ENCODE assay signal across 10 mouse cellular contexts in genomic region chr11:3911440-3911839, GRCm38 (mm10). TPM values are rescaled to one million over a fixed set of nuclear protein-coding genes. Genes with fewer than 3 reads are reported as not detected.
DNase-seq lines count a peak whose midpoint lies in the region; ATAC-seq and TF ChIP-seq lines count a peak whose summit lies in the region.
"Not testable (repeated sequence)": the region's sequence is repeated elsewhere in the genome, so short reads cannot be mapped to it uniquely, and the experiment has no call there.
"Had no signal": no experiment of that assay in that cellular context is flagged by ENCODE, and none has a peak within 500 bp of the region (broad histone marks: within the 10 kb centered on the region; RNA-seq: fewer than 3 reads in every experiment).

No protein-coding gene starts in this region.

- not testable (repeated sequence) for TF ChIP-seq RAD21 in CH12.LX (IDR thresholded peaks at IDR 0.05; ENCODE audit: low read depth, low read length)

- H3K36me3 ChIP-seq in CH12.LX (replicated peaks in 1 of 2; ENCODE audit: control insufficient read depth in 1 of 2, insufficient read depth in 1 of 2, low read length in 1 of 2): peaks cover 11 to 22% of the 10 kb centered on the region in 2 experiments
- H3K36me3 ChIP-seq in embryonic facial prominence, embryonic 15.5 days; heart, embryonic 14.5 days (ENCODE audit: control insufficient read depth, insufficient read depth, low read length); hindbrain, embryonic 16.5 days (ENCODE audit: control insufficient read depth, insufficient read depth, low read length); lung, embryonic 14.5 days (ENCODE audit: insufficient read depth); midbrain, embryonic 16.5 days (ENCODE audit: control insufficient read depth, insufficient read depth, low read length); stomach, postnatal 0 days (ENCODE audit: control insufficient read depth, insufficient read depth, low read length): not testable (repeated sequence)

- TF ChIP-seq POLR2A in CH12.LX (IDR thresholded peaks at IDR 0.05; ENCODE audit: low read depth, low read length): not testable (repeated sequence)

- DNase-seq in CH12.LX (ENCODE audit: extremely low read depth); lung, embryonic 14.5 days; stomach, postnatal 0 days (ENCODE audit: low spot score): not testable (repeated sequence)
- DNase-seq in gastrocnemius, adult 18-20 months (ENCODE audit: low spot score): peak; percentile 17

- 82% methylated on average over 6 of the region's 6 CpGs for WGBS in embryonic facial prominence, embryonic 15.5 days
- WGBS in heart, embryonic 14.5 days: 85% methylated on average over 5 of the region's 6 CpGs
- 91% methylated on average over 5 of the region's 6 CpGs for WGBS in hindbrain, embryonic 16.5 days
- WGBS in lung, embryonic 14.5 days: 88% methylated on average over 6 of the region's 6 CpGs
- 89% methylated on average over 5 of the region's 6 CpGs for WGBS in midbrain, embryonic 16.5 days
- WGBS in stomach, postnatal 0 days: 88% methylated on average over 5 of the region's 6 CpGs

- peaks cover 13% of the 10 kb centered on the region for H3K27me3 ChIP-seq in CH12.LX (replicated peaks)
- H3K27me3 ChIP-seq in embryonic facial prominence, embryonic 15.5 days; heart, embryonic 14.5 days (ENCODE audit: control insufficient read depth, insufficient read depth, low read length); hindbrain, embryonic 16.5 days (replicated peaks; ENCODE audit: control insufficient read depth, insufficient read depth, low read length); lung, embryonic 14.5 days (ENCODE audit: insufficient read depth, low read length); midbrain, embryonic 16.5 days (ENCODE audit: control insufficient read depth, insufficient read depth, low read depth, low read length); stomach, postnatal 0 days (ENCODE audit: control insufficient read depth, insufficient read depth, low read length): not testable (repeated sequence)

- H3K9me3 ChIP-seq in CH12.LX (replicated peaks; ENCODE audit: low read length); embryonic facial prominence, embryonic 15.5 days (replicated peaks); heart, embryonic 14.5 days (ENCODE audit: control insufficient read depth, low read length); hindbrain, embryonic 16.5 days (ENCODE audit: control insufficient read depth, low read length); lung, embryonic 14.5 days (ENCODE audit: low read depth, low read length); midbrain, embryonic 16.5 days (replicated peaks; ENCODE audit: control insufficient read depth, low read length, poor library complexity, severe bottlenecking); stomach, postnatal 0 days (ENCODE audit: control insufficient read depth, low read length): not testable (repeated sequence)

- TF ChIP-seq CTCF in CH12.LX (conservative IDR thresholded peaks at IDR 0.05 in 1 of 2, IDR thresholded peaks at IDR 0.05 in 1 of 2; ENCODE audit: low read depth in 2 of 2, low read length in 2 of 2); lung, embryonic 14.5 days (IDR thresholded peaks at IDR 0.05; ENCODE audit: low read depth); stomach, postnatal 0 days (IDR thresholded peaks at IDR 0.05; ENCODE audit: low read depth): not testable (repeated sequence)

- H3K79me2 ChIP-seq in CH12.LX (replicated peaks; ENCODE audit: control insufficient read depth, extremely low read depth, insufficient read depth, poor library complexity, severe bottlenecking): not testable (repeated sequence)

- not testable (repeated sequence) for TF ChIP-seq EP300 in CH12.LX (IDR thresholded peaks at IDR 0.05; ENCODE audit: low read length); stomach, postnatal 0 days (optimal IDR thresholded peaks at IDR 0.05)

- peak overlapping the region; percentile 26; the same call in 1 of the 2 replicates for H3K4me2 ChIP-seq in CH12.LX (ENCODE audit: insufficient read depth, low read depth, poor library complexity, severe bottlenecking)
- peak overlapping the region; percentile 26 for H3K4me2 ChIP-seq in embryonic facial prominence, embryonic 15.5 days (replicated peaks)
- H3K4me2 ChIP-seq in heart, embryonic 14.5 days (ENCODE audit: low read length): peak overlapping the region; percentile 96; the same call in 1 of the 2 replicates
- peak overlapping the region; percentile 94 for H3K4me2 ChIP-seq in hindbrain, embryonic 16.5 days (ENCODE audit: low read length)
- peak overlapping the region; percentile 11; the same call in 1 of the 2 replicates for H3K4me2 ChIP-seq in lung, embryonic 14.5 days
- peak overlapping the region; percentile 89 for H3K4me2 ChIP-seq in midbrain, embryonic 16.5 days (ENCODE audit: low read length)
- peak overlapping the region; percentile 25; the same call in 1 of the 2 replicates for H3K4me2 ChIP-seq in stomach, postnatal 0 days (replicated peaks; ENCODE audit: low read depth)

- peaks cover 28 to 50% of the 10 kb centered on the region in 2 experiments for H3K4me1 ChIP-seq in CH12.LX (ENCODE audit: control insufficient read depth in 1 of 2, insufficient read depth in 2 of 2)
- peaks cover 42% of the 10 kb centered on the region for H3K4me1 ChIP-seq in embryonic facial prominence, embryonic 15.5 days
- peaks cover 29 to 40% of the 10 kb centered on the region in 2 experiments for H3K4me1 ChIP-seq in heart, embryonic 14.5 days (ENCODE audit: control insufficient read depth in 2 of 2, insufficient read depth in 2 of 2, low read length in 2 of 2)
- H3K4me1 ChIP-seq in hindbrain, embryonic 16.5 days (ENCODE audit: control insufficient read depth, insufficient read depth, low read depth, low read length): peaks cover 49% of the 10 kb centered on the region
- H3K4me1 ChIP-seq in lung, embryonic 14.5 days (ENCODE audit: insufficient read depth): not testable (repeated sequence)
- peaks cover 47% of the 10 kb centered on the region for H3K4me1 ChIP-seq in midbrain, embryonic 16.5 days (ENCODE audit: control insufficient read depth, insufficient read depth, low read length)
- H3K4me1 ChIP-seq in stomach, postnatal 0 days (replicated peaks; ENCODE audit: control insufficient read depth, insufficient read depth): peaks cover 11% of the 10 kb centered on the region

- dilution Hi-C loops in CH12.LX (cut with MboI; ENCODE audit: extremely low pct_ligation_motif_present, extremely low pct_unique_long_range_greater_than_20kb, low sequenced_read_pairs): not testable (repeated sequence)

- H3K4me3 ChIP-seq in CH12.LX (replicated peaks in 1 of 3; ENCODE audit: low read depth in 2 of 3, low read length in 2 of 3, poor library complexity in 1 of 3): peak overlapping the region; percentile 3 to 16 (median 7)
- H3K4me3 ChIP-seq in embryonic facial prominence, embryonic 15.5 days (replicated peaks); heart, embryonic 14.5 days (ENCODE audit: control insufficient read depth in 1 of 2, insufficient read depth in 1 of 2, low read depth in 1 of 2, low read length in 2 of 2); lung, embryonic 14.5 days (ENCODE audit: low read depth, low read length): not testable (repeated sequence)
- peak overlapping the region; percentile 24 for H3K4me3 ChIP-seq in hindbrain, embryonic 16.5 days (ENCODE audit: low read length)
- H3K4me3 ChIP-seq in midbrain, embryonic 16.5 days (ENCODE audit: low read depth, low read length): peak overlapping the region; percentile 25
- 0 out of 2 replicates have a peak overlapping the region, but pooled peaks have one; percentile 4 for H3K4me3 ChIP-seq in stomach, postnatal 0 days (ENCODE audit: low read depth, low read length)

- not testable (repeated sequence) for H3K27ac ChIP-seq in CH12.LX (ENCODE audit: insufficient read depth, low read depth); embryonic facial prominence, embryonic 15.5 days (replicated peaks); hindbrain, embryonic 16.5 days (ENCODE audit: low read depth, low read length); lung, embryonic 14.5 days (ENCODE audit: low read depth); midbrain, embryonic 16.5 days (ENCODE audit: low read length); stomach, postnatal 0 days (replicated peaks)
- 0 out of 4 replicates have a peak overlapping the region, but pooled peaks of 1 of the 2 experiments have one; percentile 17 for H3K27ac ChIP-seq in heart, embryonic 14.5 days (replicated peaks in 1 of 2; ENCODE audit: control insufficient read depth in 1 of 2, insufficient read depth in 1 of 2, low read depth in 2 of 2, low read length in 2 of 2)

- ATAC-seq in embryonic facial prominence, embryonic 15.5 days (ENCODE audit: insufficient number of reproducible peaks, low FRiP score, low TSS enrichment, low read depth); heart, embryonic 14.5 days (ENCODE audit: insufficient number of reproducible peaks, insufficient read depth, low FRiP score, low read depth); hindbrain, embryonic 16.5 days; lung, embryonic 14.5 days (ENCODE audit: insufficient read depth); midbrain, embryonic 16.5 days; stomach, postnatal 0 days (ENCODE audit: low FRiP score, low TSS enrichment): not testable (repeated sequence)

- H3K9ac ChIP-seq in CH12.LX (ENCODE audit: insufficient read depth, low read depth); embryonic facial prominence, embryonic 15.5 days; heart, embryonic 14.5 days (ENCODE audit: low read length); hindbrain, embryonic 16.5 days (ENCODE audit: low read depth, low read length); lung, embryonic 14.5 days: not testable (repeated sequence)
- H3K9ac ChIP-seq in midbrain, embryonic 16.5 days (ENCODE audit: low read depth, low read length): peak overlapping the region; percentile 32
- H3K9ac ChIP-seq in stomach, postnatal 0 days (ENCODE audit: low read length): 0 out of 2 replicates have a peak overlapping the region, but pooled peaks have one; percentile 24

- in situ Hi-C loops in CH12.LX (cut with MboI; ENCODE audit: low pct_ligation_motif_present, low pct_unique_long_range_greater_than_20kb, low sequenced_read_pairs): loop anchor here (25.0 kb wide), 1 partner anchor 374 kb away; the partner anchor contains the start of gene Smtn

RNA-seq across cellular contexts. Expression of gene Slc35e4, which starts 3.0 kb away (rescaled TPM):
- 9.5 and 10.9 TPM in 2 replicates for total RNA-seq in CH12.LX (2012; rRNA removed)
- 3.3 and 4.5 TPM in 2 replicates for total RNA-seq in CH12.LX (2014; rRNA removed)
- 4.0 and 4.6 TPM in 2 replicates for polyA plus RNA-seq in CH12.LX (2012; ENCODE audit: insufficient read length, low read depth)
- polyA plus RNA-seq in embryonic facial prominence, embryonic 15.5 days (2015; fragmentation: Nextera tagmentation; extraction: Ambion mirVana): 9.4 and 9.9 TPM in 2 replicates
- total RNA-seq in gastrocnemius, adult 18-20 months (2021): 10 to 100 TPM; 16.5 to 30.9 TPM
- 3.0 and 3.4 TPM in 2 replicates for polyA plus RNA-seq in heart, embryonic 14.5 days (2014; fragmentation: Nextera tagmentation; extraction: Ambion mirVana)
- 20.5 and 22.2 TPM in 2 replicates for polyA plus RNA-seq in hindbrain, embryonic 16.5 days (2015; fragmentation: Nextera tagmentation; extraction: Ambion mirVana)
- polyA plus RNA-seq in lung, embryonic 14.5 days (2014; fragmentation: Nextera tagmentation; extraction: Ambion mirVana): 1.9 and 2.7 TPM in 2 replicates
- polyA plus RNA-seq in midbrain, embryonic 16.5 days (2015; fragmentation: Nextera tagmentation; extraction: Ambion mirVana): 17.4 and 20.7 TPM in 2 replicates
- 7.3 and 7.5 TPM in 2 replicates for polyA plus RNA-seq in stomach, postnatal 0 days (2015; fragmentation: Nextera tagmentation; extraction: Ambion mirVana)

RNA-seq across cellular contexts. Expression of gene Dusp18, which starts 16.4 kb away (rescaled TPM):
- total RNA-seq in CH12.LX (2012; rRNA removed) (4.7 and 4.8 TPM in 2 replicates), CH12.LX (2014; rRNA removed) (2.3 and 2.8 TPM in 2 replicates)
- 5.5 and 6.6 TPM in 2 replicates for polyA plus RNA-seq in CH12.LX (2012; ENCODE audit: insufficient read length, low read depth)
- polyA plus RNA-seq in embryonic facial prominence, embryonic 15.5 days (2015; fragmentation: Nextera tagmentation; extraction: Ambion mirVana): 9.1 and 12.6 TPM in 2 replicates
- total RNA-seq in gastrocnemius, adult 18-20 months (2021): 10 to 100 TPM in 1 of 2 experiments, 1 to 10 TPM in 1; 9.1 to 20.5 TPM
- polyA plus RNA-seq in heart, embryonic 14.5 days (2014; fragmentation: Nextera tagmentation; extraction: Ambion mirVana): 11.5 and 11.6 TPM in 2 replicates
- polyA plus RNA-seq in hindbrain, embryonic 16.5 days (2015; fragmentation: Nextera tagmentation; extraction: Ambion mirVana): 30.0 and 30.5 TPM in 2 replicates
- polyA plus RNA-seq in lung, embryonic 14.5 days (2014; fragmentation: Nextera tagmentation; extraction: Ambion mirVana): 8.8 and 11.0 TPM in 2 replicates
- polyA plus RNA-seq in midbrain, embryonic 16.5 days (2015; fragmentation: Nextera tagmentation; extraction: Ambion mirVana): 43.5 and 48.4 TPM in 2 replicates
- 2.8 TPM in 2 replicates for polyA plus RNA-seq in stomach, postnatal 0 days (2015; fragmentation: Nextera tagmentation; extraction: Ambion mirVana)

RNA-seq across cellular contexts. Expression of gene 4921536K21Rik, which starts 16.5 kb away (rescaled TPM):
- total RNA-seq in CH12.LX (2012; rRNA removed) (0.08 and 0.21 TPM in 2 replicates), CH12.LX (2014; rRNA removed) (0.08 TPM in 1 of 2 replicates, not detected in the other)
- polyA plus RNA-seq in CH12.LX (2012; ENCODE audit: insufficient read length, low read depth): 0.56 and 0.61 TPM in 2 replicates
- polyA plus RNA-seq in embryonic facial prominence, embryonic 15.5 days (2015; fragmentation: Nextera tagmentation; extraction: Ambion mirVana): 0.49 and 1.2 TPM in 2 replicates
- under 1 TPM; 0.17 to 0.27 TPM for total RNA-seq in gastrocnemius, adult 18-20 months (2021)
- not detected in 2 replicates for polyA plus RNA-seq in heart, embryonic 14.5 days (2014; fragmentation: Nextera tagmentation; extraction: Ambion mirVana)
- polyA plus RNA-seq in hindbrain, embryonic 16.5 days (2015; fragmentation: Nextera tagmentation; extraction: Ambion mirVana): 0.62 and 0.88 TPM in 2 replicates
- 0.14 TPM in 1 of 2 replicates, not detected in the other for polyA plus RNA-seq in lung, embryonic 14.5 days (2014; fragmentation: Nextera tagmentation; extraction: Ambion mirVana)
- polyA plus RNA-seq in midbrain, embryonic 16.5 days (2015; fragmentation: Nextera tagmentation; extraction: Ambion mirVana): 0.80 and 0.87 TPM in 2 replicates
- 0.12 TPM in 2 replicates for polyA plus RNA-seq in stomach, postnatal 0 days (2015; fragmentation: Nextera tagmentation; extraction: Ambion mirVana)
- polyA plus RNA-seq: CD4-positive, CD25-positive, alpha-beta regulatory T cell, adult 4 months; liver, embryonic 11.5 days had no signal

RNA-seq across cellular contexts. Expression of gene Tcn2, which starts 20.5 kb away (rescaled TPM):
- 4.7 and 8.6 TPM in 2 replicates for total RNA-seq in CH12.LX (2012; rRNA removed)
- total RNA-seq in CH12.LX (2014; rRNA removed): 1.2 and 1.3 TPM in 2 replicates
- 2.5 and 2.7 TPM in 2 replicates for polyA plus RNA-seq in CH12.LX (2012; ENCODE audit: insufficient read length, low read depth)
- 48.5 and 55.9 TPM in 2 replicates for polyA plus RNA-seq in embryonic facial prominence, embryonic 15.5 days (2015; fragmentation: Nextera tagmentation; extraction: Ambion mirVana)
- 10 to 100 TPM; 15.8 to 17.0 TPM for total RNA-seq in gastrocnemius, adult 18-20 months (2021)
- polyA plus RNA-seq in heart, embryonic 14.5 days (2014; fragmentation: Nextera tagmentation; extraction: Ambion mirVana): 82.3 and 91.6 TPM in 2 replicates
- polyA plus RNA-seq in hindbrain, embryonic 16.5 days (2015; fragmentation: Nextera tagmentation; extraction: Ambion mirVana): 29.9 and 30.8 TPM in 2 replicates
- 37.9 and 43.2 TPM in 2 replicates for polyA plus RNA-seq in lung, embryonic 14.5 days (2014; fragmentation: Nextera tagmentation; extraction: Ambion mirVana)
- 19.5 and 20.8 TPM in 2 replicates for polyA plus RNA-seq in midbrain, embryonic 16.5 days (2015; fragmentation: Nextera tagmentation; extraction: Ambion mirVana)
- 47.5 and 53.3 TPM in 2 replicates for polyA plus RNA-seq in stomach, postnatal 0 days (2015; fragmentation: Nextera tagmentation; extraction: Ambion mirVana)

RNA-seq across cellular contexts. Expression of gene Osbp2, which starts 47.7 kb away (rescaled TPM):
- total RNA-seq in CH12.LX (2012; rRNA removed) (not detected in 2 replicates), CH12.LX (2014; rRNA removed) (not detected in 2 replicates)
- polyA plus RNA-seq in CH12.LX (2012; ENCODE audit: insufficient read length, low read depth): not detected in 2 replicates
- polyA plus RNA-seq in embryonic facial prominence, embryonic 15.5 days (2015; fragmentation: Nextera tagmentation; extraction: Ambion mirVana): 1.1 and 1.3 TPM in 2 replicates
- 1 to 10 TPM; 1.1 to 1.3 TPM for total RNA-seq in gastrocnemius, adult 18-20 months (2021)
- 0.34 and 0.85 TPM in 2 replicates for polyA plus RNA-seq in heart, embryonic 14.5 days (2014; fragmentation: Nextera tagmentation; extraction: Ambion mirVana)
- 34.8 and 36.2 TPM in 2 replicates for polyA plus RNA-seq in hindbrain, embryonic 16.5 days (2015; fragmentation: Nextera tagmentation; extraction: Ambion mirVana)
- polyA plus RNA-seq in lung, embryonic 14.5 days (2014; fragmentation: Nextera tagmentation; extraction: Ambion mirVana): 0.12 and 0.46 TPM in 2 replicates
- 35.7 and 40.9 TPM in 2 replicates for polyA plus RNA-seq in midbrain, embryonic 16.5 days (2015; fragmentation: Nextera tagmentation; extraction: Ambion mirVana)
- 0.42 and 0.69 TPM in 2 replicates for polyA plus RNA-seq in stomach, postnatal 0 days (2015; fragmentation: Nextera tagmentation; extraction: Ambion mirVana)
- polyA plus RNA-seq: CD4-positive, CD25-positive, alpha-beta regulatory T cell, adult 4 months had no signal

Comparison
In these comparisons a context has a peak if more than half of its experiments do, and no peak if none do; other contexts are left out.
1. H3K4me2 ChIP-seq: peak in every context shown above with its lines; median percentile 96 in heart, embryonic 14.5 days; 94 in hindbrain, embryonic 16.5 days; 89 in midbrain, embryonic 16.5 days; 26 in CH12.LX; 26 in embryonic facial prominence, embryonic 15.5 days; 25 in stomach, postnatal 0 days; 11 in lung, embryonic 14.5 days.